Mouse (Mus musculus) limb, embryonic 14.5 days (tissue): ENCODE measurements at regions not wholly inside any gene's neighbourhood (a gene's known extent, or its start where the extent isn't known, plus 50 kb on each side); places are given as distances from the start of the nearest gene placed in this dataset.

Source experiments
- ATAC-seq: fragments of 200-750 bp; cut with Nextera tagmentation; 2 replicates; pipeline ENCODE4 v1.8.0; 2017; ENCODE audit warnings: low read depth, moderate number of reproducible peaks, moderate TSS enrichment; ENCODE audit not compliant: low FRiP score
- DNase-seq: peaks from one replicate; pipeline ENCODE4 v3.0.0-alpha.2; 2015; ENCODE audit warnings: low spot score
- H3K27ac ChIP-seq: fragments of 300-500 bp; sonication (generic); replicated peaks from 2 replicates; pipeline ENCODE4 v1.5.1; 2014; ENCODE audit warnings: low read depth, mild to moderate bottlenecking, low read length, moderate library complexity, mixed read lengths
- H3K27me3 ChIP-seq: fragments of 300-500 bp; sonication (generic); 2 replicates; pipeline ENCODE4 v1.6.1; 2014; ENCODE audit warnings: low read length, mixed read lengths; ENCODE audit not compliant: control insufficient read depth, insufficient read depth
- H3K36me3 ChIP-seq: fragments of 300-500 bp; sonication (generic); 2 replicates; pipeline ENCODE4 v1.6.1; 2014; ENCODE audit warnings: mild to moderate bottlenecking, low read length, moderate library complexity, mixed read lengths; ENCODE audit not compliant: control insufficient read depth, insufficient read depth
- H3K4me1 ChIP-seq: fragments of 300-500 bp; sonication (generic); 2 replicates; pipeline ENCODE4 v1.6.1; 2014; ENCODE audit warnings: antibody characterized with exemption, low read length, mixed read lengths; ENCODE audit not compliant: control insufficient read depth, insufficient read depth
- H3K4me2 ChIP-seq: fragments of 300-500 bp; sonication (generic); replicated peaks from 2 replicates; pipeline ENCODE4 v1.6.1; 2014; ENCODE audit warnings: low read depth, mild to moderate bottlenecking, low read length, moderate library complexity; ENCODE audit not compliant: severe bottlenecking
- H3K4me3 ChIP-seq: fragments of 300-500 bp; sonication (generic); replicated peaks from 2 replicates; pipeline ENCODE4 v1.5.1; 2014; ENCODE audit warnings: low read length
- H3K9ac ChIP-seq: fragments of 300-500 bp; sonication (generic); 2 replicates; pipeline ENCODE4 v1.6.1; 2014; ENCODE audit warnings: mild to moderate bottlenecking, low read depth, low read length, moderate library complexity; ENCODE audit not compliant: severe bottlenecking
- H3K9me3 ChIP-seq: fragments of 300-500 bp; sonication (generic); 2 replicates; pipeline ENCODE4 v1.6.1; 2016; ENCODE audit warnings: low read length; ENCODE audit not compliant: control insufficient read depth
- POLR2A ChIP-seq: fragments of 200-500 bp; IDR thresholded peaks from 2 replicates; pipeline ENCODE4 v1.8.0; 2012; ENCODE audit warnings: inconsistent platforms, mild to moderate bottlenecking, moderate library complexity, borderline replicate concordance; ENCODE audit not compliant: insufficient read depth, insufficient read length; ENCODE audit errors: extremely low read depth
- WGBS: fragments of 180-500 bp; shearing (Covaris S2); extraction: QIAGEN DNeasy Blood & Tissue Kit; methylation state at CpG from one replicate; pipeline ENCODE4 v1.1.7; 2014; 5-methylcytosine and 5-hydroxymethylcytosine counted together

DNA sequence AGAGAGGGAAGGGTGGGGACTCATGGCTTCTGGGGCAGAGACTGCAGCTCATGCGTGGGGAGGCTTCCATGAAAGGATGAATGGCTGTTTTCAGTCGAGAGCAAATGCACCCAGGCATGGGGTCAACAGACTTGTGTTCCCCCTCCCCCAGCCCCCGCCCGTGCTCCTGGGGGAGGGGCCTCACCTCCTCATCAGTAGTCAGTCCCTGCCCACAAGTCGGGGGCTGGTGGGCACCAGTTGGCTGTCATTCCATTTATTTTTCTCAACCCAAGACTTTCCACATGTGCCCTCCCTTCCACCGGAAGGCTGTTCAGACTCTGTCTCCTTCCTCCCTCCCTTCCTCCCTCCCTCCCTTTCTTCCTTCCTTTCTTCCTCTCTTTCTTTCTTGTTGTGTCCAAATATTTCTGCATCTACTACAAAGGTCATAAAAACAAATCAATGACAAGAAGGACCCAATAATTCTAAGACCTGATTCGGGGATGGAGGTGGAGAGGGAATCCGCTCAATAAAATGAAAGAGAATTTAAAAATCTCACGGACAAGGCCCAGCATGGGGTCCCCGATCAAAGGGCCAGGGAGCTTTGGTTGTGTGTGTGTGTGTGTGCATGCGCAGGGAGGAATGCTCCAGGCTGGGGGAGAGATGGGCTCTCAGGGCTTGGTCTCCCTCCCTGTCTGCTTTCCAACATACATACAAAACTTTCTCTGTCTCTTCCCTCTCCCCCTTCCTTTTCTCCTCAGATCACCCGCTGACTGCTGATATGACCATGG is 57.7 kb downstream of the Rpl14 start:
- no peak for TF ChIP-seq POLR2A
- DNase-seq (no peak), ATAC-seq (no peak)
- Histone ChIP-seq H3K36me3 (no peaks in the 10 kb centered on the region), H3K9me3 (peaks cover 9% of the 10 kb centered on the region), H3K4me2 (no peak overlapping the region), H3K27ac (no peak overlapping the region), H3K4me1 (no peaks in the 10 kb centered on the region), H3K9ac (no peak overlapping the region), H3K27me3 (no peaks in the 10 kb centered on the region), H3K4me3 (no peak overlapping the region)
- 59% methylated on average over 12 of the region's 12 CpGs for WGBS

DNA sequence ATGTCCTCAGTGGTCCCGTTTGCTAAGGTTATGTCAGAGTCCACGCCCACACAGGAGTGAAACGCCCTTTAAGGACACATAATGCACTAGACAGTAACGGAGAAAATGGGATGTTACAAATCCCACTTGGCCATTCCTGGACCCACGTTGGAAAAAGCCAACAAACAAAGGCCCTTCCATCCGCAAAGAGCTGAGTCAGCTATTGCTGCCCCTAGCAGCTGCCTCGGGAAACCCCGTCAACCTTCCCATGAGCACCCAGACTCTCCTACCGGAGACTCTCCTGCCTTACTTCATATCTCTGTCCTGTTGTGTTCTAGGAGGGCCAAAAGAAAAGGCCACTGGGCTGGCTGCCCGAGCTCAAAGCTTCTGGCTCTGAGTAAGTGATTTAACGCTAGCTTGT is 58.4 kb downstream of the Rpl14 start:
- H3K27ac ChIP-seq: no peak overlapping the region
- no peaks in the 10 kb centered on the region for H3K4me1 ChIP-seq
- DNase-seq (no peak), ATAC-seq (no peak)
- H3K27me3 ChIP-seq: no peaks in the 10 kb centered on the region
- peaks cover 9% of the 10 kb centered on the region for H3K9me3 ChIP-seq
- H3K4me2 ChIP-seq: no peak overlapping the region
- no peak for TF ChIP-seq POLR2A
- WGBS: 76% methylated on average over 11 of the region's 11 CpGs
- H3K36me3 ChIP-seq: no peaks in the 10 kb centered on the region
- H3K4me3 ChIP-seq: no peak overlapping the region
- H3K9ac ChIP-seq: no peak overlapping the region

- Histone ChIP-seq H3K27ac (no peak overlapping the region), H3K36me3 (no peaks in the 10 kb centered on the region), H3K9ac (no peak overlapping the region), H3K4me2 (no peak overlapping the region), H3K4me1 (no peaks in the 10 kb centered on the region), H3K4me3 (no peak overlapping the region), H3K9me3 (no peaks in the 10 kb centered on the region), H3K27me3 (no peaks in the 10 kb centered on the region)
- no peak for DNase-seq
- 74% methylated on average over 10 of the region's 10 CpGs for WGBS
- no peak for TF ChIP-seq POLR2A
- ATAC-seq: no peak
These were observed 61.6 kb downstream of the Rpl14 start for GRCm38 (mm10) chr9:120632821-120633220.

GRCm38 (mm10) chr9:120642656-120643055 is 71.4 kb downstream of the Rpl14 start:
- 0 out of 2 replicates have a peak, but pooled peaks cover 5% of the 10 kb centered on the region for H3K4me1 ChIP-seq
- no peak overlapping the region for H3K9ac ChIP-seq
- no peaks in the 10 kb centered on the region for H3K27me3 ChIP-seq
- no peaks in the 10 kb centered on the region for H3K36me3 ChIP-seq
- 92% methylated on average over 4 of the region's 4 CpGs for WGBS
- DNase-seq: no peak
- no peak overlapping the region for H3K27ac ChIP-seq
- H3K4me3 ChIP-seq: no peak overlapping the region
- no peak for TF ChIP-seq POLR2A
- ATAC-seq: no peak
- H3K4me2 ChIP-seq: no peak overlapping the region
- H3K9me3 ChIP-seq: no peaks in the 10 kb centered on the region

- Histone ChIP-seq H3K4me2 (no peak overlapping the region), H3K27ac (no peak overlapping the region), H3K36me3 (no peaks in the 10 kb centered on the region), H3K4me1 (0 out of 2 replicates have a peak, but pooled peaks cover 6% of the 10 kb centered on the region), H3K27me3 (no peaks in the 10 kb centered on the region), H3K4me3 (no peak overlapping the region), H3K9ac (no peak overlapping the region), H3K9me3 (no peaks in the 10 kb centered on the region)
- DNase-seq (no peak), ATAC-seq (no peak)
- TF ChIP-seq POLR2A: no peak
- 82% methylated on average over 3 of the region's 3 CpGs for WGBS
These were observed 72.1 kb downstream of the Rpl14 start for GRCm38 (mm10) chr9:120643371-120643770.
